8 mouse cellular contexts compared by ENCODE assay signal in genomic region chr2:92431611-92432179, GRCm38 (mm10). TPM values are rescaled to one million over a fixed set of nuclear protein-coding genes. Genes with fewer than 3 reads are reported as not detected.
DNase-seq lines count a peak whose midpoint lies in the region; ATAC-seq and TF ChIP-seq lines count a peak whose summit lies in the region.

No protein-coding gene starts in this region.

- TF ChIP-seq EP300 in heart, adult 2 months (IDR thresholded peaks at IDR 0.05; ENCODE audit: insufficient read depth, low read depth, low read length) = no peak

- no peak for TF ChIP-seq CTCF in heart, adult 2 months (IDR thresholded peaks at IDR 0.05)
- TF ChIP-seq CTCF in E14TG2a.4 (conservative IDR thresholded peaks at IDR 0.05; ENCODE audit: low read length) = no peak

- intact Hi-C loops in heart, adult 2 months (cut with DNase I) = loop anchor here (5.0 kb wide), 1 partner anchor 249 kb away; no protein-coding TSS in a partner anchor
- intact Hi-C loops in heart, postnatal 36 days (cut with DNase I) = loop anchor here (5.0 to 10.0 kb wide), 3 partner anchors 374 to 447 kb away; no protein-coding TSS in a partner anchor

- no peak for TF ChIP-seq POLR2A in heart, adult 2 months (IDR thresholded peaks at IDR 0.05; ENCODE audit: insufficient read depth, low read depth, low read length)

- peak overlapping the region; percentile 84 for H3K4me2 ChIP-seq in forebrain, embryonic 11.5 days (ENCODE audit: low read depth, low read length, severe bottlenecking)
- H3K4me2 ChIP-seq in liver, embryonic 11.5 days = peak overlapping the region; percentile 77

- ATAC-seq in forebrain, embryonic 11.5 days (replicated peaks; ENCODE audit: low FRiP score) = no peak
- no peak for ATAC-seq in liver, embryonic 11.5 days (replicated peaks; ENCODE audit: low FRiP score)

- H3K9me3 ChIP-seq in E14TG2a.4 (ENCODE audit: low read length) = no peaks in the 10 kb centered on the region
- no peaks in the 10 kb centered on the region for H3K9me3 ChIP-seq in forebrain, embryonic 11.5 days (ENCODE audit: control insufficient read depth, low read length)
- no peaks in the 10 kb centered on the region for H3K9me3 ChIP-seq in liver, embryonic 11.5 days (ENCODE audit: control insufficient read depth, low read length)

- H3K9ac ChIP-seq in heart, adult 2 months (ENCODE audit: low read depth, low read length) = peak overlapping the region; percentile 29
- H3K9ac ChIP-seq in forebrain, embryonic 11.5 days (ENCODE audit: low read length) = peak overlapping the region; percentile 28; the same call in 1 of the 2 replicates
- peak overlapping the region; percentile 49 for H3K9ac ChIP-seq in liver, embryonic 11.5 days (ENCODE audit: low read depth, low read length)

- no peak for DNase-seq in heart, adult 2 months
- no peak for DNase-seq in heart, postnatal 36 days
- DNase-seq in forebrain, embryonic 11.5 days (ENCODE audit: low spot score) = no peak
- no peak for DNase-seq in liver, embryonic 11.5 days (ENCODE audit: low spot score)
- no peak for DNase-seq in layer of hippocampus, postnatal 36 days
- no peak for DNase-seq in adrenal gland, adult 18-20 months (ENCODE audit: low spot score in 2 of 2)
- DNase-seq in gastrocnemius, postnatal 4 days (ENCODE audit: low spot score in 2 of 2) = no peak

- H3K27me3 ChIP-seq in heart, adult 2 months (ENCODE audit: control insufficient read depth, insufficient read depth, low read length) = no peaks in the 10 kb centered on the region
- H3K27me3 ChIP-seq in E14TG2a.4 (ENCODE audit: insufficient read depth, low read length) = peaks cover 12% of the 10 kb centered on the region
- no peaks in the 10 kb centered on the region for H3K27me3 ChIP-seq in forebrain, embryonic 11.5 days (ENCODE audit: control insufficient read depth, insufficient read depth, low read length)
- H3K27me3 ChIP-seq in liver, embryonic 11.5 days (replicated peaks; ENCODE audit: control insufficient read depth, insufficient read depth, low read length) = no peaks in the 10 kb centered on the region

- peak overlapping the region; percentile 89 for H3K4me3 ChIP-seq in heart, adult 2 months
- H3K4me3 ChIP-seq in E14TG2a.4 (replicated peaks; ENCODE audit: low read length) = peak overlapping the region; percentile 98
- H3K4me3 ChIP-seq in forebrain, embryonic 11.5 days (ENCODE audit: low read depth, low read length) = peak overlapping the region; percentile 13; the same call in 1 of the 2 replicates
- H3K4me3 ChIP-seq in liver, embryonic 11.5 days (ENCODE audit: low read depth, low read length) = peak overlapping the region; percentile 35

- H3K27ac ChIP-seq in heart, adult 2 months = peak overlapping the region; percentile 85
- H3K27ac ChIP-seq in forebrain, embryonic 11.5 days (ENCODE audit: low read depth, low read length) = peak overlapping the region; percentile 25; the same call in 1 of the 2 replicates
- H3K27ac ChIP-seq in liver, embryonic 11.5 days (ENCODE audit: low read depth, low read length) = peak overlapping the region; percentile 4; the same call in 1 of the 2 replicates

- 16% methylated on average over 11 of the region's 11 CpGs for WGBS in heart, adult 2 months
- WGBS in forebrain, embryonic 11.5 days = 33% methylated on average over 11 of the region's 11 CpGs
- 49% methylated on average over 11 of the region's 11 CpGs for WGBS in liver, embryonic 11.5 days

- H3K4me1 ChIP-seq in heart, adult 2 months (ENCODE audit: control insufficient read depth, insufficient read depth, low read length) = peaks cover 36% of the 10 kb centered on the region
- peaks cover 80% of the 10 kb centered on the region for H3K4me1 ChIP-seq in E14TG2a.4 (replicated peaks; ENCODE audit: low read depth, low read length)
- peaks cover 11% of the 10 kb centered on the region for H3K4me1 ChIP-seq in forebrain, embryonic 11.5 days (replicated peaks; ENCODE audit: control insufficient read depth, insufficient read depth, low read length)
- H3K4me1 ChIP-seq in liver, embryonic 11.5 days (replicated peaks; ENCODE audit: control insufficient read depth, insufficient read depth, low read length) = peaks cover 38% of the 10 kb centered on the region

- H3K79me2 ChIP-seq in heart, adult 2 months (replicated peaks; ENCODE audit: control insufficient read depth, insufficient read depth, low read length) = peaks cover 3% of the 10 kb centered on the region; the same call in 1 of the 2 replicates

- peaks cover 11% of the 10 kb centered on the region for H3K36me3 ChIP-seq in heart, adult 2 months (ENCODE audit: control insufficient read depth, insufficient read depth, low read length)
- peaks cover 1% of the 10 kb centered on the region for H3K36me3 ChIP-seq in E14TG2a.4 (ENCODE audit: insufficient read depth, low read length)
- H3K36me3 ChIP-seq in forebrain, embryonic 11.5 days (ENCODE audit: control insufficient read depth, insufficient read depth, low read length) = no peaks in the 10 kb centered on the region
- H3K36me3 ChIP-seq in liver, embryonic 11.5 days (ENCODE audit: control insufficient read depth, insufficient read depth, low read length) = no peaks in the 10 kb centered on the region

RNA-seq across cellular contexts. Expression of gene Cry2, which starts 2.1 kb away (rescaled TPM):
- 10 to 100 TPM; 12.7 to 29.3 TPM for total RNA-seq in heart, adult 2 months (2021)
- 19.1 and 24.5 TPM in 2 replicates for polyA plus RNA-seq in heart, adult 2 months (2012; rRNA removed)
- total RNA-seq in heart, postnatal 36 days (2021) = 10 to 100 TPM; 21.8 to 33.4 TPM
- 24.0 and 25.5 TPM in 2 replicates for polyA plus RNA-seq in forebrain, embryonic 11.5 days (2014; fragmentation: Nextera tagmentation; extraction: Ambion mirVana)
- polyA plus RNA-seq in liver, embryonic 11.5 days (2014; fragmentation: Nextera tagmentation; extraction: Ambion mirVana) = 20.6 and 22.5 TPM in 2 replicates
- 100 to 1,000 TPM in 1 of 2 experiments, 10 to 100 TPM in 1; 93.7 to 101 TPM for total RNA-seq in layer of hippocampus, postnatal 36 days (2021)
- total RNA-seq in adrenal gland, adult 18-20 months (2021) = 10 to 100 TPM; 20.6 to 46.2 TPM
- 10 to 100 TPM; 47.6 to 59.3 TPM for total RNA-seq in gastrocnemius, postnatal 4 days (2021)

RNA-seq across cellular contexts. Expression of gene Slc35c1, which starts 28.6 kb away (rescaled TPM):
- total RNA-seq in heart, adult 2 months (2021) = 1 to 10 TPM; 5.6 to 6.2 TPM
- 10.9 and 12.9 TPM in 2 replicates for polyA plus RNA-seq in heart, adult 2 months (2012; rRNA removed)
- 1 to 10 TPM; 5.8 to 7.5 TPM for total RNA-seq in heart, postnatal 36 days (2021)
- 11.6 and 12.8 TPM in 2 replicates for polyA plus RNA-seq in forebrain, embryonic 11.5 days (2014; fragmentation: Nextera tagmentation; extraction: Ambion mirVana)
- 26.8 and 27.4 TPM in 2 replicates for polyA plus RNA-seq in liver, embryonic 11.5 days (2014; fragmentation: Nextera tagmentation; extraction: Ambion mirVana)
- total RNA-seq in layer of hippocampus, postnatal 36 days (2021) = 10 to 100 TPM; 13.3 to 14.5 TPM
- 10 to 100 TPM; 12.1 to 21.7 TPM for total RNA-seq in adrenal gland, adult 18-20 months (2021)
- total RNA-seq in gastrocnemius, postnatal 4 days (2021) = 1 to 10 TPM; 7.8 to 9.8 TPM

RNA-seq across cellular contexts. Expression of gene Mapk8ip1, which starts 30.6 kb away (rescaled TPM):
- 1 to 10 TPM; 3.8 to 4.5 TPM for total RNA-seq in heart, adult 2 months (2021)
- polyA plus RNA-seq in heart, adult 2 months (2012; rRNA removed) = 6.9 and 7.1 TPM in 2 replicates
- total RNA-seq in heart, postnatal 36 days (2021) = 1 to 10 TPM; 4.6 to 4.8 TPM
- polyA plus RNA-seq in forebrain, embryonic 11.5 days (2014; fragmentation: Nextera tagmentation; extraction: Ambion mirVana) = 35.9 and 41.4 TPM in 2 replicates
- 4.9 and 6.3 TPM in 2 replicates for polyA plus RNA-seq in liver, embryonic 11.5 days (2014; fragmentation: Nextera tagmentation; extraction: Ambion mirVana)
- total RNA-seq in layer of hippocampus, postnatal 36 days (2021) = 100 to 1,000 TPM; 336 to 345 TPM
- 10 to 100 TPM; 29.6 to 32.3 TPM for total RNA-seq in adrenal gland, adult 18-20 months (2021)
- total RNA-seq in gastrocnemius, postnatal 4 days (2021) = 10 to 100 TPM; 41.2 to 41.5 TPM

RNA-seq across cellular contexts. Expression of gene 1700029I15Rik, which starts 49.4 kb away (rescaled TPM):
- 1 to 10 TPM in 1 of 2 experiments, under 1 TPM in 1; 0.63 to 1.1 TPM for total RNA-seq in heart, adult 2 months (2021)
- 2.4 and 2.8 TPM in 2 replicates for polyA plus RNA-seq in heart, adult 2 months (2012; rRNA removed)
- 1 to 10 TPM; 1.7 TPM for total RNA-seq in heart, postnatal 36 days (2021)
- 2.3 and 3.6 TPM in 2 replicates for polyA plus RNA-seq in forebrain, embryonic 11.5 days (2014; fragmentation: Nextera tagmentation; extraction: Ambion mirVana)
- 0.81 and 1.7 TPM in 2 replicates for polyA plus RNA-seq in liver, embryonic 11.5 days (2014; fragmentation: Nextera tagmentation; extraction: Ambion mirVana)
- 1 to 10 TPM; 3.8 to 6.4 TPM for total RNA-seq in layer of hippocampus, postnatal 36 days (2021)
- total RNA-seq in adrenal gland, adult 18-20 months (2021) = 10 to 100 TPM in 1 of 2 experiments, 1 to 10 TPM in 1; 6.6 to 15.3 TPM
- 1 to 10 TPM; 1.8 to 2.6 TPM for total RNA-seq in gastrocnemius, postnatal 4 days (2021)

RNA-seq across cellular contexts. Expression of gene Large2, which starts 57.0 kb away (rescaled TPM):
- total RNA-seq in heart, adult 2 months (2021) = not detected
- 0.50 and 0.84 TPM in 2 replicates for polyA plus RNA-seq in heart, adult 2 months (2012; rRNA removed)
- not detected for total RNA-seq in heart, postnatal 36 days (2021)
- polyA plus RNA-seq in forebrain, embryonic 11.5 days (2014; fragmentation: Nextera tagmentation; extraction: Ambion mirVana) = 16.1 and 16.4 TPM in 2 replicates
- 4.2 and 5.4 TPM in 2 replicates for polyA plus RNA-seq in liver, embryonic 11.5 days (2014; fragmentation: Nextera tagmentation; extraction: Ambion mirVana)
- total RNA-seq in layer of hippocampus, postnatal 36 days (2021) = under 1 TPM in 1 of 2 experiments, not detected in 1; 0.81 TPM
- 1 to 10 TPM in 1 of 2 experiments, not detected in 1; 2.7 TPM for total RNA-seq in adrenal gland, adult 18-20 months (2021)
- total RNA-seq in gastrocnemius, postnatal 4 days (2021) = under 1 TPM in 1 of 2 experiments, not detected in 1; 0.47 TPM

Comparison
In these comparisons a context has a peak if more than half of its experiments do, and no peak if none do; other contexts are left out.
1. H3K27ac ChIP-seq: peak in every context shown above with its lines; median percentile 85 in heart, adult 2 months; 25 in forebrain, embryonic 11.5 days; 4 in liver, embryonic 11.5 days.
2. H3K4me3 ChIP-seq: peak in every context shown above with its lines; median percentile 98 in E14TG2a.4; 89 in heart, adult 2 months; 35 in liver, embryonic 11.5 days; 13 in forebrain, embryonic 11.5 days.
3. RNA of gene Mapk8ip1, which starts 30.6 kb away (total RNA-seq): 336 to 345 TPM in layer of hippocampus, postnatal 36 days; 41.2 to 41.5 TPM in gastrocnemius, postnatal 4 days, 29.6 to 32.3 TPM in adrenal gland, adult 18-20 months, 4.6 to 4.8 TPM in heart, postnatal 36 days and 3.8 to 4.5 TPM in heart, adult 2 months; every median in the first group is over 4 times any median in the second.
4. Peak in every context shown above with its lines, with median percentiles within 50 percentile points of each other: H3K9ac ChIP-seq.